Mouse (Mus musculus) liver, embryonic 16.5 days (tissue): ENCODE data around the gene Dlx3. TPM values are rescaled to one million over a fixed set of nuclear protein-coding genes. Genes with fewer than 3 reads are reported as not detected.

Experiments used
- ATAC-seq: fragments of 200-750 bp; cut with Nextera tagmentation; 2 replicates; pipeline ENCODE4 v1.8.0; 2017; ENCODE audit warnings: low read depth, mild to moderate bottlenecking, moderate number of reproducible peaks, moderate library complexity
- H3K27ac ChIP-seq: fragments of 300-500 bp; sonication (generic); 2 replicates; pipeline ENCODE4 v1.5.1; 2014; ENCODE audit warnings: mild to moderate bottlenecking, low read length
- H3K27me3 ChIP-seq: fragments of 300-500 bp; sonication (generic); 2 replicates; pipeline ENCODE4 v1.6.1; 2014; ENCODE audit warnings: low read depth, low read length, mixed read lengths; ENCODE audit not compliant: control insufficient read depth, insufficient read depth
- H3K36me3 ChIP-seq: fragments of 300-500 bp; sonication (generic); 2 replicates; pipeline ENCODE4 v1.6.1; 2014; ENCODE audit warnings: mild to moderate bottlenecking; ENCODE audit not compliant: control insufficient read depth, insufficient read depth
- H3K4me1 ChIP-seq: fragments of 300-500 bp; sonication (generic); 2 replicates; pipeline ENCODE4 v1.6.1; 2014; ENCODE audit warnings: low read depth, low read length, mixed read lengths; ENCODE audit not compliant: control insufficient read depth
- H3K4me2 ChIP-seq: fragments of 300-500 bp; sonication (generic); 2 replicates; pipeline ENCODE4 v1.6.1; 2014; ENCODE audit warnings: low read depth, low read length, mixed read lengths
- H3K4me3 ChIP-seq: fragments of 300-500 bp; sonication (generic); 2 replicates; pipeline ENCODE4 v1.5.1; 2014; ENCODE audit warnings: low read depth, mild to moderate bottlenecking, low read length
- H3K9ac ChIP-seq: fragments of 300-500 bp; sonication (generic); 2 replicates; pipeline ENCODE4 v1.6.1; 2014; ENCODE audit warnings: low read depth, low read length
- H3K9me3 ChIP-seq: fragments of 300-500 bp; sonication (generic); replicated peaks from 2 replicates; pipeline ENCODE4 v1.6.1; 2016; ENCODE audit warnings: low read length; ENCODE audit not compliant: control insufficient read depth
- WGBS: fragments of 180-500 bp; shearing (Covaris S2); extraction: QIAGEN DNeasy Blood & Tissue Kit; methylation state at CpG from one replicate; pipeline ENCODE4 v1.1.7; 2014; ENCODE audit not compliant: insufficient replicate concordance; 5-methylcytosine and 5-hydroxymethylcytosine counted together
- polyA plus RNA-seq: library from polyadenylated mRNA; unstranded; fragments of >200 nt; fragmentation: Nextera tagmentation; extraction: Ambion mirVana; gene quantifications from 2 replicates; pipeline ENCODE4 v1.2.1, GENCODE M21; 2015

Dlx3 gene
- polyA plus RNA-seq, result not detected in 2 replicates

GRCm38 (mm10) chr11:95119990-95120632, at the start of gene Dlx3:
Gene Dlx3 (plus strand): TSS chr11:95120119.
- H3K27ac ChIP-seq, result no peak within 1 kb of the TSS
- H3K27me3 ChIP-seq, result peaks cover 79% of the 10 kb centered on the region
- H3K4me2 ChIP-seq, result no peak within 1 kb of the TSS
- no peak within 1 kb of the TSS for H3K9ac ChIP-seq
- no peaks in the 10 kb centered on the region for H3K9me3 ChIP-seq
- no peaks in the 10 kb centered on the region for H3K4me1 ChIP-seq
- H3K4me3 ChIP-seq, result no peak within 1 kb of the TSS
- ATAC-seq, result no peak
- H3K36me3 ChIP-seq, result no peaks in the 10 kb centered on the region
- WGBS, result 2% methylated on average over 55 of the region's 55 CpGs

- Histone ChIP-seq H3K27ac (no peak overlapping the region), H3K27me3 (peaks cover 10% of the 10 kb centered on the region), H3K36me3 (no peaks in the 10 kb centered on the region), H3K9me3 (no peaks in the 10 kb centered on the region), H3K9ac (no peak overlapping the region), H3K4me1 (peaks cover 5% of the 10 kb centered on the region), H3K4me2 (no peak overlapping the region), H3K4me3 (no peak overlapping the region)
- 48% methylated on average over 8 of the region's 8 CpGs for WGBS
- no peak for ATAC-seq
Observed at GRCm38 (mm10) chr11:95070140-95071107, 49.5 kb upstream of the Dlx3 start.

- Histone ChIP-seq H3K36me3 (no peaks in the 10 kb centered on the region), H3K9me3 (no peaks in the 10 kb centered on the region), H3K4me3 (no peak overlapping the region), H3K27me3 (peaks cover 19% of the 10 kb centered on the region), H3K4me1 (peaks cover 5% of the 10 kb centered on the region), H3K27ac (no peak overlapping the region), H3K4me2 (no peak overlapping the region), H3K9ac (no peak overlapping the region)
- WGBS, result 47% methylated on average over 7 of the region's 7 CpGs
- no peak for ATAC-seq
Observed at GRCm38 (mm10) chr11:95071266-95071665, 48.7 kb upstream of the Dlx3 start.

- Histone ChIP-seq H3K27me3 (peaks cover 27% of the 10 kb centered on the region), H3K9ac (no peak overlapping the region), H3K9me3 (no peaks in the 10 kb centered on the region), H3K4me3 (no peak overlapping the region), H3K4me1 (peaks cover 5% of the 10 kb centered on the region), H3K36me3 (no peaks in the 10 kb centered on the region), H3K27ac (no peak overlapping the region), H3K4me2 (no peak overlapping the region)
- ATAC-seq, result no peak
- 44% methylated on average over 8 of the region's 8 CpGs for whole genome bisulfite sequencing
Observed at GRCm38 (mm10) chr11:95072136-95072535, 47.8 kb upstream of the Dlx3 start.

- no peaks in the 10 kb centered on the region for H3K36me3 ChIP-seq
- no peak for ATAC-seq
- peaks cover 34% of the 10 kb centered on the region for H3K27me3 ChIP-seq
- 65% methylated on average over 5 of the region's 5 CpGs for WGBS
- no peak overlapping the region for H3K27ac ChIP-seq
- H3K9ac ChIP-seq, result no peak overlapping the region
- H3K4me3 ChIP-seq, result no peak overlapping the region
- peaks cover 5% of the 10 kb centered on the region for H3K4me1 ChIP-seq
- H3K9me3 ChIP-seq, result no peaks in the 10 kb centered on the region
- no peak overlapping the region for H3K4me2 ChIP-seq
Observed at GRCm38 (mm10) chr11:95072804-95073203, 47.1 kb upstream of the Dlx3 start.

GRCm38 (mm10) chr11:95073835-95074234, 46.1 kb upstream of the Dlx3 start:
- H3K4me3 ChIP-seq, result no peak overlapping the region
- no peak overlapping the region for H3K27ac ChIP-seq

GRCm38 (mm10) chr11:95074694-95075093, 45.2 kb upstream of the Dlx3 start:
- no peaks in the 10 kb centered on the region for H3K36me3 ChIP-seq
- H3K27ac ChIP-seq, result no peak overlapping the region
- peaks cover 5% of the 10 kb centered on the region for H3K4me1 ChIP-seq
- peaks cover 48% of the 10 kb centered on the region for H3K27me3 ChIP-seq
- no peaks in the 10 kb centered on the region for H3K9me3 ChIP-seq
- ATAC-seq, result no peak
- no peak overlapping the region for H3K4me3 ChIP-seq
- H3K4me2 ChIP-seq, result no peak overlapping the region
- WGBS, result 54% methylated on average over 4 of the region's 4 CpGs
- no peak overlapping the region for H3K9ac ChIP-seq

More at GRCm38 (mm10) chr11:95073835-95074234, 46.1 kb upstream of the Dlx3 start:
- no peaks in the 10 kb centered on the region for H3K9me3 ChIP-seq
- H3K4me1 ChIP-seq, result peaks cover 5% of the 10 kb centered on the region
- no peak overlapping the region for H3K4me2 ChIP-seq
- peaks cover 44% of the 10 kb centered on the region for H3K27me3 ChIP-seq
- no peak for ATAC-seq
- WGBS, result 62% methylated on average over 4 of the region's 4 CpGs
- H3K9ac ChIP-seq, result no peak overlapping the region
- no peaks in the 10 kb centered on the region for H3K36me3 ChIP-seq

GRCm38 (mm10) chr11:95075197-95076040, 44.5 kb upstream of the Dlx3 start:
- H3K27ac ChIP-seq, result no peak overlapping the region
- H3K9ac ChIP-seq, result peak overlapping the region; percentile 19; the same call in 1 of the 2 replicates
- 7% methylated on average over 19 of the region's 19 CpGs for WGBS
- H3K4me2 ChIP-seq, result peak overlapping the region; percentile 34
- peaks cover 48% of the 10 kb centered on the region for H3K27me3 ChIP-seq
- no peaks in the 10 kb centered on the region for H3K36me3 ChIP-seq
- peak overlapping the region; percentile 55 for H3K4me3 ChIP-seq
- ATAC-seq, result no peak
- H3K9me3 ChIP-seq, result no peaks in the 10 kb centered on the region
- H3K4me1 ChIP-seq, result peaks cover 5% of the 10 kb centered on the region
